Mouse (Mus musculus) myocyte (in vitro differentiated cells): ENCODE data around the gene Tll2.

ENCODE experiments used
- MYOD1 ChIP-seq, 3 experiments: IDR thresholded peaks; one replicate each; pipeline ENCODE4 v1.6.1; 2011; ENCODE audit warnings: control low read depth in 2 of 3, low read depth in 2 of 3, mild to moderate bottlenecking in 2 of 3, moderate library complexity in 1 of 3; ENCODE audit not compliant: insufficient read length in 2 of 3, control insufficient read depth in 1 of 3
- MYOG ChIP-seq, 3 experiments: IDR thresholded peaks; one replicate each; pipeline ENCODE4 v1.6.1; 2011; ENCODE audit warnings: control low read depth in 2 of 3, low read depth in 2 of 3, mild to moderate bottlenecking in 2 of 3; ENCODE audit not compliant: insufficient read length in 2 of 3, control insufficient read depth in 1 of 3, insufficient read depth in 1 of 3
- POLR2A ChIP-seq: IDR thresholded peaks from one replicate; pipeline ENCODE4 v1.6.1; 2011; ENCODE audit warnings: low read depth, mild to moderate bottlenecking, control low read depth, moderate library complexity; ENCODE audit not compliant: insufficient read length
- POLR2AphosphoS2 ChIP-seq: IDR thresholded peaks from one replicate; pipeline ENCODE4 v1.6.1; 2011; ENCODE audit warnings: low read depth, control low read depth; ENCODE audit not compliant: insufficient read length
- REST ChIP-seq: IDR thresholded peaks from one replicate; pipeline ENCODE4 v1.6.1; 2011; ENCODE audit warnings: mild to moderate bottlenecking, control low read depth, moderate library complexity; ENCODE audit not compliant: insufficient read depth, insufficient read length
- TCF3 ChIP-seq: IDR thresholded peaks from one replicate; pipeline ENCODE4 v1.6.1; 2011; ENCODE audit warnings: low read depth, control low read depth; ENCODE audit not compliant: insufficient read length
- USF1 ChIP-seq: IDR thresholded peaks from one replicate; pipeline ENCODE4 v1.6.1; 2011; ENCODE audit warnings: low read depth, mild to moderate bottlenecking, control low read depth, moderate library complexity

- TF ChIP-seq POLR2A (no peak), POLR2AphosphoS2 (no peak), REST (no peak), USF1 (no peak), MYOG (IDR thresholded peaks at IDR 0.05; ENCODE audit: control insufficient read depth in 1 of 3, insufficient read depth in 1 of 3, insufficient read length in 2 of 3, low read depth in 2 of 3) (no peak), TCF3 (no peak), MYOD1 (IDR thresholded peaks at IDR 0.05; ENCODE audit: control insufficient read depth in 1 of 3, insufficient read length in 2 of 3, low read depth in 2 of 3) (no peak)
Observed at GRCm38 (mm10) chr19:41204159-41205081, 2.2 kb downstream of the Tll2 start.
